Mouse (Mus musculus): ENCODE measurements around the gene Cflar. TPM values are rescaled to one million over a fixed set of nuclear protein-coding genes. Genes with fewer than 3 reads are reported as not detected.
A peak's percentile ranks its signal among the peaks of the same experiment; 100 is the strongest.
"Not testable (repeated sequence)": the region's sequence is repeated elsewhere in the genome, so short reads cannot be mapped to it uniquely, and the experiment has no call there.

Gene Cflar
- total RNA-seq (2022), result 10 to 100 TPM; 31.3 to 39.7 (median 38.9) TPM

- peak; percentile 43 to 72 for DNase-seq (ENCODE audit: low spot score in 2 of 2)
Observed at GRCm38 (mm10) chr1:58711365-58712016, at the start of gene Cflar. Gene Cflar (plus strand): TSS chr1:58711508.

- not testable (repeated sequence) for DNase-seq (ENCODE audit: low spot score in 2 of 2)
Observed at GRCm38 (mm10) chr1:58662671-58663070, 48.6 kb upstream of the Cflar start.

GRCm38 (mm10) chr1:58663365-58663764 lies 47.9 kb upstream of the Cflar start:
- DNase-seq (ENCODE audit: low spot score in 2 of 2), result not testable (repeated sequence)

GRCm38 (mm10) chr1:58668191-58668590 lies 43.1 kb upstream of the Cflar start:
- no peak for DNase-seq (ENCODE audit: low spot score in 2 of 2)

GRCm38 (mm10) chr1:58669635-58670034 lies 41.7 kb upstream of the Cflar start:
- not testable (repeated sequence) for DNase-seq (ENCODE audit: low spot score in 2 of 2)

GRCm38 (mm10) chr1:58672116-58672515 lies 39.2 kb upstream of the Cflar start:
- DNase-seq (ENCODE audit: low spot score in 2 of 2), result no peak

- no peak for DNase-seq (ENCODE audit: low spot score in 2 of 2)
Observed at GRCm38 (mm10) chr1:58675011-58675410, 36.3 kb upstream of the Cflar start.

GRCm38 (mm10) chr1:58677575-58677974 lies 33.7 kb upstream of the Cflar start:
- no peak for DNase-seq (ENCODE audit: low spot score in 2 of 2)

- not testable (repeated sequence) for DNase-seq (ENCODE audit: low spot score in 2 of 2)
Observed at GRCm38 (mm10) chr1:58678412-58678811, 32.9 kb upstream of the Cflar start.

GRCm38 (mm10) chr1:58689426-58689825 lies 21.9 kb upstream of the Cflar start:
- no peak for DNase-seq (ENCODE audit: low spot score in 2 of 2)

GRCm38 (mm10) chr1:58690006-58690744 lies 21.1 kb upstream of the Cflar start:
- no peak for DNase-seq (ENCODE audit: low spot score in 2 of 2)

GRCm38 (mm10) chr1:58690834-58691488 lies 20.3 kb upstream of the Cflar start:
- DNase-seq (ENCODE audit: low spot score in 2 of 2), result not testable (repeated sequence)

GRCm38 (mm10) chr1:58691718-58692117 lies 19.6 kb upstream of the Cflar start:
- not testable (repeated sequence) for DNase-seq (ENCODE audit: low spot score in 2 of 2)

GRCm38 (mm10) chr1:58693696-58694095 lies 17.6 kb upstream of the Cflar start:
- no peak for DNase-seq (ENCODE audit: low spot score in 2 of 2)

- not testable (repeated sequence) for DNase-seq (ENCODE audit: low spot score in 2 of 2)
Observed at GRCm38 (mm10) chr1:58695810-58696209, 15.5 kb upstream of the Cflar start, which contains the start of gene Als2cr12. Gene Als2cr12 (minus strand): TSS chr1:58695989.

GRCm38 (mm10) chr1:58697607-58698006 lies 13.7 kb upstream of the Cflar start:
- DNase-seq (ENCODE audit: low spot score in 2 of 2), result not testable (repeated sequence)

- DNase-seq (ENCODE audit: low spot score in 2 of 2), result no peak
Observed at GRCm38 (mm10) chr1:58698781-58699180, 12.5 kb upstream of the Cflar start.

GRCm38 (mm10) chr1:58699988-58700387 lies 11.3 kb upstream of the Cflar start:
- no peak for DNase-seq (ENCODE audit: low spot score in 2 of 2)

- not testable (repeated sequence) for DNase-seq (ENCODE audit: low spot score in 2 of 2)
Observed at GRCm38 (mm10) chr1:58700580-58701162, 10.6 kb upstream of the Cflar start.

- DNase-seq (ENCODE audit: low spot score in 2 of 2), result not testable (repeated sequence)
Observed at GRCm38 (mm10) chr1:58710043-58710442, 1.3 kb upstream of the Cflar start.

GRCm38 (mm10) chr1:58710711-58711364 lies 470 bp upstream of the Cflar start:
- DNase-seq (ENCODE audit: low spot score in 2 of 2), result no peak

All from gastrocnemius, adult 8-10 months (tissue).